Mouse (Mus musculus) hindbrain, embryonic 11.5 days (tissue): ENCODE results near the gene Ube2a. TPM values are rescaled to one million over a fixed set of nuclear protein-coding genes. Genes with fewer than 3 reads are reported as not detected.

Experiments
- ATAC-seq: fragments of 200-750 bp; cut with Nextera tagmentation; 2 replicates; pipeline ENCODE4 v1.8.0; 2017; ENCODE audit warnings: mild to moderate bottlenecking, moderate TSS enrichment, moderate library complexity; ENCODE audit not compliant: low FRiP score
- DNase-seq: peaks from one replicate; pipeline ENCODE4 v3.0.0-alpha.2; 2015; ENCODE audit warnings: low spot score
- H3K27ac ChIP-seq: fragments of 300-500 bp; sonication (generic); 2 replicates; pipeline ENCODE4 v1.5.1; 2014; ENCODE audit warnings: mild to moderate bottlenecking, low read depth, low read length
- H3K27me3 ChIP-seq: fragments of 300-500 bp; sonication (generic); 2 replicates; pipeline ENCODE4 v1.6.1; 2014; ENCODE audit warnings: mild to moderate bottlenecking, low read length, moderate library complexity, mixed read lengths; ENCODE audit not compliant: control insufficient read depth, insufficient read depth
- H3K36me3 ChIP-seq: fragments of 300-500 bp; sonication (generic); 2 replicates; pipeline ENCODE4 v1.6.1; 2014; ENCODE audit warnings: mild to moderate bottlenecking, low read length, moderate library complexity, mixed read lengths; ENCODE audit not compliant: control insufficient read depth, insufficient read depth
- H3K4me1 ChIP-seq: fragments of 300-500 bp; sonication (generic); replicated peaks from 2 replicates; pipeline ENCODE4 v1.6.1; 2014; ENCODE audit warnings: low read length, mixed read lengths; ENCODE audit not compliant: control insufficient read depth, insufficient read depth
- H3K4me2 ChIP-seq: fragments of 300-500 bp; sonication (generic); replicated peaks from 2 replicates; pipeline ENCODE4 v1.6.1; 2014; ENCODE audit warnings: mild to moderate bottlenecking, low read depth, low read length
- H3K4me3 ChIP-seq: fragments of 300-500 bp; sonication (generic); 2 replicates; pipeline ENCODE4 v1.5.1; 2014; ENCODE audit warnings: low read depth, low read length
- H3K9ac ChIP-seq: fragments of 300-500 bp; sonication (generic); 2 replicates; pipeline ENCODE4 v1.6.1; 2014; ENCODE audit warnings: low read depth, low read length
- H3K9me3 ChIP-seq: fragments of 300-500 bp; sonication (generic); 2 replicates; pipeline ENCODE4 v1.6.1; 2016; ENCODE audit warnings: low read length; ENCODE audit not compliant: control insufficient read depth
- WGBS: fragments of 180-500 bp; shearing (Covaris S2); extraction: QIAGEN DNeasy Blood & Tissue Kit; methylation state at CpG from one replicate; pipeline ENCODE4 v1.1.7; 2014; 5-methylcytosine and 5-hydroxymethylcytosine counted together
- polyA plus RNA-seq: library from polyadenylated mRNA; unstranded; fragments of >200 nt; fragmentation: Nextera tagmentation; extraction: Ambion mirVana; gene quantifications from 2 replicates; pipeline ENCODE4 v1.2.1, GENCODE M21; 2014

The Ube2a gene
- 123 and 138 TPM in 2 replicates for polyA plus RNA-seq

- Histone ChIP-seq H3K27ac (peak within 1 kb of the TSS; percentile 51), H3K4me2 (peak within 1 kb of the TSS; percentile 46), H3K4me3 (peak within 1 kb of the TSS; percentile 65), H3K36me3 (no peaks in the 10 kb centered on the region), H3K9me3 (no peaks in the 10 kb centered on the region), H3K27me3 (no peaks in the 10 kb centered on the region), H3K4me1 (no peaks in the 10 kb centered on the region), H3K9ac (peak within 1 kb of the TSS; percentile 80)
- WGBS, result 26% methylated on average over 8 of the region's 8 CpGs
- no peak for DNase-seq
- peak; percentile 12; the same call in 1 of the 2 replicates for ATAC-seq
These were observed at the start of gene Ube2a, which contains the start of gene C330007P06Rik for GRCm38 (mm10) chrX:36873765-36874164. TSS of gene Ube2a (plus strand) at chrX:36873900. TSS of gene C330007P06Rik (minus strand) at chrX:36874111.

- ATAC-seq (no peak), DNase-seq (no peak)
- H3K27me3 ChIP-seq, result no peaks in the 10 kb centered on the region
- no peak overlapping the region for H3K4me2 ChIP-seq
- no peaks in the 10 kb centered on the region for H3K9me3 ChIP-seq
- no peak overlapping the region for H3K4me3 ChIP-seq
- H3K27ac ChIP-seq, result no peak overlapping the region
- H3K4me1 ChIP-seq, result no peaks in the 10 kb centered on the region
- H3K9ac ChIP-seq, result no peak overlapping the region
- H3K36me3 ChIP-seq, result no peaks in the 10 kb centered on the region
- 83% methylated on average over 10 of the region's 10 CpGs for WGBS
These were observed 49.6 kb upstream of the Ube2a start for GRCm38 (mm10) chrX:36823932-36824711.

- Histone ChIP-seq H3K4me2 (no peak overlapping the region), H3K4me3 (no peak overlapping the region), H3K27me3 (no peaks in the 10 kb centered on the region), H3K4me1 (no peaks in the 10 kb centered on the region), H3K9ac (no peak overlapping the region), H3K9me3 (no peaks in the 10 kb centered on the region), H3K27ac (no peak overlapping the region), H3K36me3 (no peaks in the 10 kb centered on the region)
- WGBS, result 78% methylated on average over 2 of the region's 2 CpGs
- ATAC-seq, result no peak
- DNase-seq, result no peak
These were observed 48.7 kb upstream of the Ube2a start for GRCm38 (mm10) chrX:36825032-36825431.

GRCm38 (mm10) chrX:36826873-36827272 lies 46.8 kb upstream of the Ube2a start:
- no peaks in the 10 kb centered on the region for H3K9me3 ChIP-seq
- no peaks in the 10 kb centered on the region for H3K4me1 ChIP-seq
- no peaks in the 10 kb centered on the region for H3K36me3 ChIP-seq
- no peak overlapping the region for H3K9ac ChIP-seq
- 87% methylated on average over 5 of the region's 5 CpGs for WGBS
- no peak overlapping the region for H3K4me3 ChIP-seq
- ATAC-seq (no peak), DNase-seq (no peak)
- H3K27ac ChIP-seq, result no peak overlapping the region
- no peaks in the 10 kb centered on the region for H3K27me3 ChIP-seq
- H3K4me2 ChIP-seq, result no peak overlapping the region

GRCm38 (mm10) chrX:36830271-36830670 lies 43.4 kb upstream of the Ube2a start:
- WGBS, result 40% methylated on average over 5 of the region's 5 CpGs
- Histone ChIP-seq H3K36me3 (no peaks in the 10 kb centered on the region), H3K9me3 (no peaks in the 10 kb centered on the region), H3K27me3 (no peaks in the 10 kb centered on the region), H3K4me2 (no peak overlapping the region), H3K9ac (no peak overlapping the region), H3K4me3 (no peak overlapping the region), H3K27ac (no peak overlapping the region), H3K4me1 (no peaks in the 10 kb centered on the region)
- ATAC-seq (no peak), DNase-seq (no peak)

GRCm38 (mm10) chrX:36831632-36832031 lies 42.1 kb upstream of the Ube2a start:
- no peak for DNase-seq
- H3K4me1 ChIP-seq, result no peaks in the 10 kb centered on the region
- WGBS, result 72% methylated on average over 4 of the region's 4 CpGs
- H3K27ac ChIP-seq, result no peak overlapping the region
- no peaks in the 10 kb centered on the region for H3K27me3 ChIP-seq
- H3K36me3 ChIP-seq, result no peaks in the 10 kb centered on the region
- no peak overlapping the region for H3K4me2 ChIP-seq
- no peak overlapping the region for H3K4me3 ChIP-seq
- ATAC-seq, result no peak
- no peak overlapping the region for H3K9ac ChIP-seq
- no peaks in the 10 kb centered on the region for H3K9me3 ChIP-seq

GRCm38 (mm10) chrX:36833397-36834084 lies 40.2 kb upstream of the Ube2a start:
- peak; percentile 78 for DNase-seq
- H3K27ac ChIP-seq, result no peak overlapping the region
- H3K27me3 ChIP-seq, result no peaks in the 10 kb centered on the region
- peak overlapping the region; percentile 50; the same call in 1 of the 2 replicates for H3K9ac ChIP-seq
- H3K36me3 ChIP-seq, result no peaks in the 10 kb centered on the region
- no peaks in the 10 kb centered on the region for H3K4me1 ChIP-seq
- peak overlapping the region; percentile 33 for H3K4me2 ChIP-seq
- peak overlapping the region; percentile 10; the same call in 1 of the 2 replicates for H3K4me3 ChIP-seq
- 23% methylated on average over 19 of the region's 19 CpGs for WGBS
- H3K9me3 ChIP-seq, result no peaks in the 10 kb centered on the region
- peak; percentile 57 for ATAC-seq

GRCm38 (mm10) chrX:36837069-36837676 lies 36.5 kb upstream of the Ube2a start:
- no peak overlapping the region for H3K4me3 ChIP-seq
- no peaks in the 10 kb centered on the region for H3K9me3 ChIP-seq
- DNase-seq, result no peak
- no peaks in the 10 kb centered on the region for H3K27me3 ChIP-seq
- no peak overlapping the region for H3K9ac ChIP-seq
- no peak for ATAC-seq
- no peaks in the 10 kb centered on the region for H3K36me3 ChIP-seq
- no peaks in the 10 kb centered on the region for H3K4me1 ChIP-seq
- no peak overlapping the region for H3K4me2 ChIP-seq
- 71% methylated on average over 6 of the region's 6 CpGs for WGBS
- no peak overlapping the region for H3K27ac ChIP-seq
